Mouse (Mus musculus) stomach, postnatal 0 days (tissue): ENCODE results near the gene Plpp2. TPM values are rescaled to one million over a fixed set of nuclear protein-coding genes. Genes with fewer than 3 reads are reported as not detected.

Experiments used
- ATAC-seq: fragments of 200-750 bp; cut with Nextera tagmentation; 2 replicates; pipeline ENCODE4 v1.8.0; 2017; ENCODE audit not compliant: low FRiP score, low TSS enrichment
- DNase-seq: peaks from one replicate; pipeline ENCODE4 v3.0.0-alpha.2; 2016; ENCODE audit warnings: low spot score
- H3K27ac ChIP-seq: fragments of 300-500 bp; sonication (generic); replicated peaks from 2 replicates; pipeline ENCODE4 v1.5.1; 2014; ENCODE audit warnings: mild to moderate bottlenecking, control low read depth
- H3K27me3 ChIP-seq: fragments of 300-500 bp; sonication (generic); 2 replicates; pipeline ENCODE4 v1.6.1; 2014; ENCODE audit warnings: low read length; ENCODE audit not compliant: control insufficient read depth, insufficient read depth
- H3K36me3 ChIP-seq: fragments of 300-500 bp; sonication (generic); 2 replicates; pipeline ENCODE4 v1.6.1; 2014; ENCODE audit warnings: low read length, mixed read lengths; ENCODE audit not compliant: control insufficient read depth, insufficient read depth
- H3K4me1 ChIP-seq: fragments of 300-500 bp; sonication (generic); replicated peaks from 2 replicates; pipeline ENCODE4 v1.6.1; 2014; ENCODE audit warnings: antibody characterized with exemption; ENCODE audit not compliant: control insufficient read depth, insufficient read depth
- H3K4me2 ChIP-seq: fragments of 300-500 bp; sonication (generic); replicated peaks from 2 replicates; pipeline ENCODE4 v1.6.1; 2014; ENCODE audit warnings: low read depth, mild to moderate bottlenecking, control low read depth, moderate library complexity
- H3K4me3 ChIP-seq: fragments of 300-500 bp; sonication (generic); 2 replicates; pipeline ENCODE4 v1.5.1; 2014; ENCODE audit warnings: low read depth, low read length, control low read depth
- H3K9ac ChIP-seq: fragments of 300-500 bp; sonication (generic); 2 replicates; pipeline ENCODE4 v1.6.1; 2014; ENCODE audit warnings: mild to moderate bottlenecking, low read length, control low read depth, mixed read lengths
- H3K9me3 ChIP-seq: fragments of 300-500 bp; sonication (generic); 2 replicates; pipeline ENCODE4 v1.6.1; 2016; ENCODE audit warnings: low read length; ENCODE audit not compliant: control insufficient read depth
- CTCF ChIP-seq: IDR thresholded peaks from 2 replicates; pipeline ENCODE4 v1.5.1; 2016; ENCODE audit warnings: antibody characterized with exemption, low read depth, mild to moderate bottlenecking, moderate library complexity
- EP300 ChIP-seq: optimal IDR thresholded peaks from 2 replicates; pipeline ENCODE3; 2016; ENCODE audit warnings: antibody characterized with exemption
- WGBS: fragments of 180-500 bp; shearing (Covaris S2); extraction: QIAGEN DNeasy Blood & Tissue Kit; methylation state at CpG from one replicate; pipeline ENCODE4 v1.1.7; 2014; 5-methylcytosine and 5-hydroxymethylcytosine counted together
- polyA plus RNA-seq: library from polyadenylated mRNA; unstranded; fragments of >200 nt; fragmentation: Nextera tagmentation; extraction: Ambion mirVana; gene quantifications from 2 replicates; pipeline ENCODE4 v1.2.1, GENCODE M21; 2015

The Plpp2 gene
- polyA plus RNA-seq, 1 experiment from 2014 or later = 81.8 TPM

DNA sequence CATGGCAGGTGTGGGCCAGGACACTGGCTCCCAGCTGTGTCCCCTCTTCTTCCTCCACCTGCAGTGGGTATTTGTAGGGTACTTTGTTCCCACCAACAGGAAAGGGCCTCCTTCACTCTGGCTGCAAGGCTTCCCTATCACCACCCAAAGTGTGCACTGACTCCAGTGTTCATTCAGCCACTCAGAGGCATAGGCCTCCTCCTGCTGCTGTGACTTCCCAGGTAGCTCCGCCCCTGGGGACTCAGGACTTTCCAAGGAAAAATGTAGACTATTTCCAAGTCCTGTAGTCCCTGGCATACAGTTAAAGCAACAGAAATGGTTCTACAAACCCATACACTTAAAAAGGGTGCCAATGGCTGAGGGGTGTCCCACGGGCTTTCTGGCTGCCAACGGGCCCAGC lies 918 bp downstream of the Plpp2 start:
- Histone ChIP-seq H3K27ac (peak overlapping the region; percentile 89), H3K36me3 (no peaks in the 10 kb centered on the region), H3K4me2 (peak overlapping the region; percentile 87), H3K4me1 (no peaks in the 10 kb centered on the region), H3K9me3 (no peaks in the 10 kb centered on the region), H3K27me3 (no peaks in the 10 kb centered on the region), H3K4me3 (peak overlapping the region; percentile 53), H3K9ac (peak overlapping the region; percentile 60; the same call in 1 of the 2 replicates)
- WGBS = 29% methylated on average over 3 of the region's 3 CpGs
- TF ChIP-seq EP300 (no peak), CTCF (no peak)
- DNase-seq = peak; percentile 62
- peak; percentile 55 for ATAC-seq

DNA sequence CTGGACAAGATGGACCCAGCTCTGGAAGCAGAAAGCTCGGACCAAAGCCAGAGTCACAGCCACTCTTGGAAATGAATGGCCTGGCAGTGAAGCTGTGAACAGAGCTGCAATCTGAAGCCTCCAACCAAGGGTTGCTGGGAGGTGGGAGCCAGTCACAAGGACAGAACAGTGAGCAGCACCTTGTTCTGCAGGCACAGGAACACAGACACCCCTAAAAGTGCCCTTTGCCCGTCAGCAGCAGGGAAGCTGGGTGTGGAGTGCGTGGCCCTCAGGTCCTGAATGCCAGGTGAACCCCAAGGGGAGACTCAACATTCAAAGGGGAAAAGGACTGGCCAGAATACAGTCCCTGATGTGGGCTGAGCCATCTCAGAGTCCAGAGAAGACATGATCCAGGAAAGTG lies 2.0 kb downstream of the Plpp2 start:
- 68% methylated on average over 3 of the region's 3 CpGs for WGBS
- H3K27ac ChIP-seq = no peak overlapping the region
- peak; percentile 24 for DNase-seq

DNA sequence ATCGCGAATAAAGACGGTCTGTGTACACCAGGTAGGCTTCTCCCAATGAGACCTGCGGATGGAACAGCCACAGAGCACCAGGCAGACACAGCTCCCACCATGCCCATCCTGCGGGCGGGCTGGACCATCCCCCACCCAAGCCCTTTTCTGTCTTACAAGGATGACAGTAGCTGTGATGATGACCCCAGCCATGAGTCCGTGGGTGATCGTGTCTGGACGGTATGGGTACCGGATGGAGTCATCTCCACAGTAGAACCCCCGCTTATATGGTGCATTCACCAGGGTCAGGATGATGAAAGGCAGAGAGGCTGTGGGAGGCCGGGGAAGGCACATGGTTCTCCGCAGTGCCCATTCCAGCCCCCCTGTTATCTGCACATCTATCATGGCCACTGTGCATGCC lies 2.9 kb downstream of the Plpp2 start:
- no peaks in the 10 kb centered on the region for H3K36me3 ChIP-seq
- peak; percentile 13 for DNase-seq
- H3K4me3 ChIP-seq = no peak overlapping the region
- no peaks in the 10 kb centered on the region for H3K9me3 ChIP-seq
- H3K27me3 ChIP-seq = no peaks in the 10 kb centered on the region
- no peak overlapping the region for H3K9ac ChIP-seq
- ATAC-seq = no peak
- TF ChIP-seq EP300 = no peak
- TF ChIP-seq CTCF = no peak
- no peak overlapping the region for H3K27ac ChIP-seq
- no peaks in the 10 kb centered on the region for H3K4me1 ChIP-seq
- no peak overlapping the region for H3K4me2 ChIP-seq
- 95% methylated on average over 13 of the region's 13 CpGs for WGBS

More for the DNA sequence above, 2.0 kb downstream of the Plpp2 start:
- Histone ChIP-seq H3K9me3 (no peaks in the 10 kb centered on the region), H3K4me1 (no peaks in the 10 kb centered on the region), H3K9ac (no peak overlapping the region; the same call in 1 of the 2 replicates), H3K4me2 (peak overlapping the region; percentile 87), H3K27me3 (no peaks in the 10 kb centered on the region), H3K4me3 (no peak overlapping the region), H3K36me3 (no peaks in the 10 kb centered on the region)
- TF ChIP-seq EP300 (no peak), CTCF (no peak)
- no peak for ATAC-seq

DNA sequence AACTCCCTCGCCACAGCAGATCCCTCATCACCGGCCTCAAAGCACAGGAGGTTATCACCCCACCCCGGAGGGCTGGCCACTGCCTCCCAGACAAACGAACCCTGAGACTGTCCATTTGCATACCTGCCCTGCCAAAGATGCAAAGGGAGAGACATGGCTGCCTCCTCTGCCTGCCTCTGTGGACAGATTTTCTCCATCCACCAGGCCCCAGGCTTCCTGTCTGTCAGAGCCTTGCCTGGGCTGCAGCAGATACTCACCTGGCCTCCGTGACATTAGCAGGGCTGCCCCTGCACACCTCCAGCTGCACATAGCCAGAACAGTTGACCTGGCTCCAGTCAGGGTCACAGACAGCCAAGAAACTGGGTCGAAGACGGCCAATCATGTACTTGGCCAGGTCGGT lies 3.4 kb downstream of the Plpp2 start:
- Histone ChIP-seq H3K27me3 (no peaks in the 10 kb centered on the region), H3K4me2 (no peak overlapping the region), H3K27ac (no peak overlapping the region), H3K4me1 (no peaks in the 10 kb centered on the region), H3K36me3 (no peaks in the 10 kb centered on the region), H3K9me3 (no peaks in the 10 kb centered on the region), H3K9ac (no peak overlapping the region), H3K4me3 (no peak overlapping the region)
- 67% methylated on average over 8 of the region's 8 CpGs for WGBS
- DNase-seq (peak; percentile 12), ATAC-seq (no peak)
- TF ChIP-seq EP300 (no peak), CTCF (no peak)

DNA sequence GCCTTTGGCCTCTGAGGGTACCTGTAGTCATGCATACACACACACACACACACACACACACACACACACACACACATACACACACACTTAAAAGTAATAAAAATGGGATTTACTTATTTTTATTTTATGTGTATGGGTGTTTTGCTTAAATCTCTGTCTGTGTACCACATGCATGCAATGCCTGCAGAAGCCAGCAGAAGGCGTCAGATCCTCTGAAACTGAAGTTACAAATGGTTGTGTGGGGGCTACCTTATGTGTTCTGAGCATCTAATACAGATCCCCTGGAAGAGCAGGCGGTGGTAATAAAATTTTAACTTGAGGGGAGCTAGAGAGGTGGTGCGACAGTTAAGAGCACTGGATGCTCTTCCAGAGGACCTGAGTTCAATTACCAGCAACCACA lies 5.5 kb downstream of the Plpp2 start:
- no peaks in the 10 kb centered on the region for H3K27me3 ChIP-seq
- WGBS = 84% methylated on average over 3 of the region's 3 CpGs

DNA sequence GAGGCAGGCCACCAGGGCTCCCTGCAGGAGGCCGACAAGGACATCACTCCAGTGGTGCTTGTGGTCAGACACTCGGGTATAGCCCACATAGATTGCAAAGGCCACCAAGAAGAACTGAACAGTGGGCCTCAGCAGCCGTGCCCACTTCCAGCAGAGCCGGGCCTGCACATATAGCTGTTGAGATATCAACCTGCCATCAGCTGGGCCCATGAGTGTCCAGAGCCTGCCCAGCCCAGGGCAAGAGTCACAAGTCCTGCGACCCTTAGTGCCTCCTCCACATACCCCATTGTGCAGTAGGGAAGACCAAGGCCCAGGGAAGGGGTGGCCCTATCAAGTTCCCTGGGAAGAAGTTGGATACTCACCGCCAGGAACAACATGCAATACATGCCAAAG lies 6.1 kb downstream of the Plpp2 start:
- TF ChIP-seq CTCF = no peak
- no peak for TF ChIP-seq EP300

More for the DNA sequence above, 5.5 kb downstream of the Plpp2 start:
- Histone ChIP-seq H3K36me3 (no peaks in the 10 kb centered on the region), H3K9ac (no peak overlapping the region), H3K27ac (no peak overlapping the region), H3K9me3 (no peaks in the 10 kb centered on the region), H3K4me3 (no peak overlapping the region), H3K4me2 (no peak overlapping the region), H3K4me1 (no peaks in the 10 kb centered on the region)
- ATAC-seq (no peak), DNase-seq (peak; percentile 17)
- TF ChIP-seq CTCF = peak; percentile 48
- TF ChIP-seq EP300 = no peak

More for the DNA sequence above, 6.1 kb downstream of the Plpp2 start:
- Histone ChIP-seq H3K36me3 (no peaks in the 10 kb centered on the region), H3K4me1 (no peaks in the 10 kb centered on the region), H3K9ac (no peak overlapping the region), H3K4me3 (no peak overlapping the region), H3K4me2 (no peak overlapping the region), H3K27me3 (no peaks in the 10 kb centered on the region), H3K27ac (no peak overlapping the region), H3K9me3 (no peaks in the 10 kb centered on the region)
- DNase-seq = peak; percentile 12
- ATAC-seq = no peak
- WGBS = 83% methylated on average over 6 of the region's 6 CpGs
